Mouse (Mus musculus) stomach, postnatal 0 days (tissue): ENCODE results near the gene A730071L15Rik. TPM values are rescaled to one million over a fixed set of nuclear protein-coding genes. Genes with fewer than 3 reads are reported as not detected.
A peak's percentile ranks its signal among the peaks of the same experiment; 100 is the strongest.

Experiments used
- ATAC-seq: fragments of 200-750 bp; cut with Nextera tagmentation; 2 replicates; pipeline ENCODE4 v1.8.0; 2017; ENCODE audit not compliant: low FRiP score, low TSS enrichment
- DNase-seq: peaks from one replicate; pipeline ENCODE4 v3.0.0-alpha.2; 2016; ENCODE audit warnings: low spot score
- H3K27ac ChIP-seq: fragments of 300-500 bp; sonication (generic); replicated peaks from 2 replicates; pipeline ENCODE4 v1.5.1; 2014; ENCODE audit warnings: mild to moderate bottlenecking, control low read depth
- H3K27me3 ChIP-seq: fragments of 300-500 bp; sonication (generic); 2 replicates; pipeline ENCODE4 v1.6.1; 2014; ENCODE audit warnings: low read length; ENCODE audit not compliant: control insufficient read depth, insufficient read depth
- H3K36me3 ChIP-seq: fragments of 300-500 bp; sonication (generic); 2 replicates; pipeline ENCODE4 v1.6.1; 2014; ENCODE audit warnings: low read length, mixed read lengths; ENCODE audit not compliant: control insufficient read depth, insufficient read depth
- H3K4me1 ChIP-seq: fragments of 300-500 bp; sonication (generic); replicated peaks from 2 replicates; pipeline ENCODE4 v1.6.1; 2014; ENCODE audit warnings: antibody characterized with exemption; ENCODE audit not compliant: control insufficient read depth, insufficient read depth
- H3K4me2 ChIP-seq: fragments of 300-500 bp; sonication (generic); replicated peaks from 2 replicates; pipeline ENCODE4 v1.6.1; 2014; ENCODE audit warnings: low read depth, mild to moderate bottlenecking, control low read depth, moderate library complexity
- H3K4me3 ChIP-seq: fragments of 300-500 bp; sonication (generic); 2 replicates; pipeline ENCODE4 v1.5.1; 2014; ENCODE audit warnings: low read depth, low read length, control low read depth
- H3K9ac ChIP-seq: fragments of 300-500 bp; sonication (generic); 2 replicates; pipeline ENCODE4 v1.6.1; 2014; ENCODE audit warnings: mild to moderate bottlenecking, low read length, control low read depth, mixed read lengths
- H3K9me3 ChIP-seq: fragments of 300-500 bp; sonication (generic); 2 replicates; pipeline ENCODE4 v1.6.1; 2016; ENCODE audit warnings: low read length; ENCODE audit not compliant: control insufficient read depth
- CTCF ChIP-seq: IDR thresholded peaks from 2 replicates; pipeline ENCODE4 v1.5.1; 2016; ENCODE audit warnings: antibody characterized with exemption, low read depth, mild to moderate bottlenecking, moderate library complexity
- EP300 ChIP-seq: optimal IDR thresholded peaks from 2 replicates; pipeline ENCODE3; 2016; ENCODE audit warnings: antibody characterized with exemption
- WGBS: fragments of 180-500 bp; shearing (Covaris S2); extraction: QIAGEN DNeasy Blood & Tissue Kit; methylation state at CpG from one replicate; pipeline ENCODE4 v1.1.7; 2014; 5-methylcytosine and 5-hydroxymethylcytosine counted together
- polyA plus RNA-seq: library from polyadenylated mRNA; unstranded; fragments of >200 nt; fragmentation: Nextera tagmentation; extraction: Ambion mirVana; gene quantifications from 2 replicates; pipeline ENCODE4 v1.2.1, GENCODE M21; 2015

Gene A730071L15Rik
- polyA plus RNA-seq, 1 experiment from 2014 or later = 0.27 TPM

- no peaks in the 10 kb centered on the region for H3K36me3 ChIP-seq
- no peak for DNase-seq
These were observed 8.3 kb downstream of the A730071L15Rik start for GRCm38 (mm10) chr11:6208158-6208557.

GRCm38 (mm10) chr11:6216834-6217233, 17.0 kb downstream of the A730071L15Rik start:
- H3K27me3 ChIP-seq = no peaks in the 10 kb centered on the region
- no peak overlapping the region for H3K9ac ChIP-seq
- DNase-seq = no peak
- no peak for ATAC-seq
- H3K9me3 ChIP-seq = no peaks in the 10 kb centered on the region
- TF ChIP-seq EP300 (no peak), CTCF (no peak)
- WGBS = 29% methylated on average over 3 of the region's 3 CpGs
- no peaks in the 10 kb centered on the region for H3K4me1 ChIP-seq
- no peaks in the 10 kb centered on the region for H3K36me3 ChIP-seq
- no peak overlapping the region for H3K27ac ChIP-seq
- H3K4me3 ChIP-seq = no peak overlapping the region
- no peak overlapping the region for H3K4me2 ChIP-seq

More at GRCm38 (mm10) chr11:6208158-6208557, 8.3 kb downstream of the A730071L15Rik start:
- WGBS = 67% methylated on average over 1 of the region's 1 CpGs
- ATAC-seq = no peak
- no peaks in the 10 kb centered on the region for H3K4me1 ChIP-seq
- no peak overlapping the region for H3K4me2 ChIP-seq
- H3K27ac ChIP-seq = no peak overlapping the region
- TF ChIP-seq CTCF (no peak), EP300 (no peak)
- no peaks in the 10 kb centered on the region for H3K27me3 ChIP-seq
- H3K4me3 ChIP-seq = no peak overlapping the region
- no peaks in the 10 kb centered on the region for H3K9me3 ChIP-seq
- H3K9ac ChIP-seq = no peak overlapping the region

- Histone ChIP-seq H3K4me3 (no peak overlapping the region), H3K4me2 (no peak overlapping the region), H3K36me3 (no peaks in the 10 kb centered on the region), H3K9ac (no peak overlapping the region), H3K27me3 (no peaks in the 10 kb centered on the region), H3K27ac (no peak overlapping the region), H3K4me1 (no peaks in the 10 kb centered on the region), H3K9me3 (no peaks in the 10 kb centered on the region)
- TF ChIP-seq EP300 (no peak), CTCF (no peak)
- DNase-seq = no peak
- ATAC-seq = no peak
- 82% methylated on average over 11 of the region's 11 CpGs for WGBS
These were observed 18.5 kb downstream of the A730071L15Rik start for GRCm38 (mm10) chr11:6218189-6218896.

GRCm38 (mm10) chr11:6219967-6220366, 20.1 kb downstream of the A730071L15Rik start:
- Histone ChIP-seq H3K4me1 (no peaks in the 10 kb centered on the region), H3K9me3 (no peaks in the 10 kb centered on the region), H3K4me3 (no peak overlapping the region), H3K9ac (no peak overlapping the region), H3K27ac (no peak overlapping the region), H3K4me2 (no peak overlapping the region), H3K27me3 (no peaks in the 10 kb centered on the region), H3K36me3 (no peaks in the 10 kb centered on the region)
- no peak for DNase-seq
- no peak for ATAC-seq
- WGBS = 86% methylated on average over 6 of the region's 6 CpGs
- no peak for TF ChIP-seq CTCF
- no peak for TF ChIP-seq EP300

- WGBS = 88% methylated on average over 10 of the region's 10 CpGs
These were observed 22.4 kb downstream of the A730071L15Rik start for GRCm38 (mm10) chr11:6222187-6222586.

GRCm38 (mm10) chr11:6224541-6225229, 24.9 kb downstream of the A730071L15Rik start:
- DNase-seq (no peak), ATAC-seq (no peak)
- Histone ChIP-seq H3K4me2 (no peak overlapping the region), H3K4me3 (no peak overlapping the region), H3K27me3 (no peaks in the 10 kb centered on the region), H3K36me3 (no peaks in the 10 kb centered on the region), H3K4me1 (no peaks in the 10 kb centered on the region), H3K9ac (no peak overlapping the region), H3K27ac (no peak overlapping the region), H3K9me3 (no peaks in the 10 kb centered on the region)
- TF ChIP-seq CTCF (no peak), EP300 (no peak)
- 66% methylated on average over 14 of the region's 14 CpGs for WGBS

More at GRCm38 (mm10) chr11:6222187-6222586, 22.4 kb downstream of the A730071L15Rik start:
- H3K4me1 ChIP-seq = no peaks in the 10 kb centered on the region
- H3K36me3 ChIP-seq = no peaks in the 10 kb centered on the region
- no peak overlapping the region for H3K27ac ChIP-seq
- no peak overlapping the region for H3K4me2 ChIP-seq
- DNase-seq = no peak
- no peaks in the 10 kb centered on the region for H3K27me3 ChIP-seq
- TF ChIP-seq EP300 = no peak
- TF ChIP-seq CTCF = 0 out of 2 replicates have a peak, but pooled peaks have one; percentile 14
- H3K9me3 ChIP-seq = no peaks in the 10 kb centered on the region
- no peak for ATAC-seq
- H3K4me3 ChIP-seq = no peak overlapping the region
- H3K9ac ChIP-seq = no peak overlapping the region
